Mouse (Mus musculus) megakaryocyte, embryonic 14.5 days (primary cell): ENCODE data around the gene Olfr291. TPM values are rescaled to one million over a fixed set of nuclear protein-coding genes. Genes with fewer than 3 reads are reported as not detected.

ENCODE experiments used
- H3K27me3 ChIP-seq: replicated peaks from 2 replicates; pipeline ENCODE3; 2012; ENCODE audit warnings: inconsistent platforms
- H3K36me3 ChIP-seq: replicated peaks from 2 replicates; pipeline ENCODE3; 2012; ENCODE audit warnings: low read length, inconsistent platforms, mixed read lengths
- H3K4me1 ChIP-seq: 2 replicates; pipeline ENCODE4 v1.6.1; 2012; ENCODE audit warnings: inconsistent platforms
- H3K4me3 ChIP-seq: replicated peaks from 2 replicates; pipeline ENCODE3; 2012; ENCODE audit warnings: moderate library complexity, mild to moderate bottlenecking, inconsistent platforms
- H3K9me3 ChIP-seq: 2 replicates; pipeline ENCODE4 v1.6.1; 2012; ENCODE audit warnings: inconsistent platforms
- FLI1 ChIP-seq: IDR thresholded peaks from 2 replicates; pipeline ENCODE4 v1.6.1; 2012; ENCODE audit warnings: low read length, inconsistent platforms, mixed read lengths
- GATA1 ChIP-seq: IDR thresholded peaks from 3 replicates; pipeline ENCODE4 v1.6.1; 2012; ENCODE audit warnings: mixed read lengths, low read length, inconsistent platforms, borderline replicate concordance
- polyA plus RNA-seq: library from polyadenylated mRNA; stranded (reverse); fragments of >175 nt; gene quantifications from 2 replicates; pipeline ENCODE4 v1.2.3, GENCODE M21; 2012; ENCODE audit warnings: low replicate concordance; ENCODE audit not compliant: insufficient read depth

Olfr291 gene
- polyA plus RNA-seq = not detected in 2 replicates

DNA sequence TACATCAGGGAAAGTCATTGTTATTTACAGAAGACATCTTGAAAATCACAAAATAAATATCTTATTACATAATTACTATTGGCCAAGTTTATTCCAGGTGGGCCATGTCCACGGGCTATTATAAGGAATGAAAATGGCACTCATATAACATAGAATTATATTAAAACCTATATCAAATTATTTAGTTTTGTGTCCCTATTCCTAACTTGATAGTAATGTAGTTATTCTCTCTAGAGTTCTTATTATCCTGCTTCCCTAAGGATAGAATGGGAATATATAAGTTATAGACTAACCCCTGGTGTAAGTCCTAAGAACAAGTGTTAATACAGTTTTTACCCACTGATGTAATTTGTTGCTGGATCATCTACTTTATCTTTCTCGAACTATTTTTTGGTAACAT is at the start of gene Olfr291:
Gene Olfr291 (plus strand): TSS at position 301 of the 400 bp plus-strand sequence.
- TF ChIP-seq FLI1 (no peak), GATA1 (no peak)
- no peaks in the 10 kb centered on the region for H3K4me1 ChIP-seq
- H3K27me3 ChIP-seq = no peaks in the 10 kb centered on the region
- no peaks in the 10 kb centered on the region for H3K9me3 ChIP-seq
- H3K36me3 ChIP-seq = no peaks in the 10 kb centered on the region
- no peak within 1 kb of the TSS for H3K4me3 ChIP-seq

DNA sequence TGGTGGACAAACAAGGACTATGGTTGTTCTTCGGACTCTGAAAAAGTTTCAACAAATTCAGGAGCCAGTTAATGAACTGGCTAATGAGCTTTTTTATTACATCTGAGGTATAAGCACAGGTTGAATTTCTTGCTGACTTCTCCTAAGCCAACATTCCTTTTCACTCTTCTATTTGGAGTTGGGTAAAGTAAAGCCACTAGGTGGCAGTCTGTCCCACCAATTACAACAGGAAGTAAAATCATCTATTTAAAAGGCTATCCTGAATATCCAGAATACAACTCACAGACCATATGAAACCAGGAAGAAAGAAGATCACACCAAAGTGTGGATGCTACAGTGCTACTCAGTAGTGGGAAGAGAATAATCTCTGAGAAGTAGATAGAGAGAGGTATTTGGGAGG is 48.1 kb upstream of the Olfr291 start:
- H3K4me3 ChIP-seq = no peak overlapping the region
- no peaks in the 10 kb centered on the region for H3K4me1 ChIP-seq
- TF ChIP-seq FLI1 = no peak
- TF ChIP-seq GATA1 = no peak
- peaks cover 3% of the 10 kb centered on the region; the same call in 1 of the 2 replicates for H3K9me3 ChIP-seq
- H3K36me3 ChIP-seq = no peaks in the 10 kb centered on the region
- H3K27me3 ChIP-seq = no peaks in the 10 kb centered on the region

DNA sequence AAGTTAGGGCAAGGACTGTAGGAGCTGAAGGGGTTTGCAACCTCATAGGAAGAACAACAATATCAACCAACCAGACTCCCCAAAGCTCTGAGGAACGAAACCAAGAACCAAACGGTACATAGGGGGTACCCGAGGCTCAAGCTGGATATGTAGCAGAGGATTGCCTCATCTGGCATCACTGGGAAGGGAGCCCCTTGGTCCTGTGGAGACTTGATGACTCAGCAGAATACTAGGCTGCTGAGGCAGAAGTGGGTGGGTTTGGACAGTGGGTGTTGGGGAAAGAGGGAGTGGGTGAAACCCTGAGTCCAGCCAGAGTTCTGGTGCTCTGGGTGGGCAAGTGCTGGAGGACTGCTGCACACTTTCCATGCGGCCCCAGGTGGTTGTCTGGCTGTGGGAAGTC is 47.2 kb upstream of the Olfr291 start:
- no peak for TF ChIP-seq GATA1
- no peak for TF ChIP-seq FLI1
- H3K4me1 ChIP-seq = no peaks in the 10 kb centered on the region
- no peaks in the 10 kb centered on the region for H3K27me3 ChIP-seq
- no peaks in the 10 kb centered on the region for H3K36me3 ChIP-seq
- H3K4me3 ChIP-seq = no peak overlapping the region
- peaks cover 3% of the 10 kb centered on the region; the same call in 1 of the 2 replicates for H3K9me3 ChIP-seq

- H3K27me3 ChIP-seq = no peaks in the 10 kb centered on the region
- H3K4me3 ChIP-seq = no peak overlapping the region
- no peak for TF ChIP-seq FLI1
- no peak for TF ChIP-seq GATA1
- H3K9me3 ChIP-seq = peaks cover 12% of the 10 kb centered on the region
- H3K4me1 ChIP-seq = no peaks in the 10 kb centered on the region
- H3K36me3 ChIP-seq = no peaks in the 10 kb centered on the region
Measured at GRCm38 (mm10) chr7:84884530-84884929, 31.2 kb downstream of the Olfr291 start.

Other genes starting within 250 kb of the Olfr291 start
- 4.0 and 10.3 TPM in 2 replicates for gene Fah, start 246.8 kb upstream of the Olfr291 start, polyA plus RNA-seq
- gene Zfand6, start 163.6 kb upstream of the Olfr291 start, polyA plus RNA-seq = 0.75 and 9.0 TPM in 2 replicates
- not detected in 2 replicates for gene Vmn2r65, start 110.6 kb downstream of the Olfr291 start, polyA plus RNA-seq
- gene Vmn2r66, start 158.7 kb downstream of the Olfr291 start, polyA plus RNA-seq = not detected in 2 replicates